Mouse (Mus musculus) ES-Bruce4 (cell line): ENCODE data around the gene Rbm39. TPM values are rescaled to one million over a fixed set of nuclear protein-coding genes. Genes with fewer than 3 reads are reported as not detected.

Experiments used
- H3K27ac ChIP-seq: 2 replicates; pipeline ENCODE4 v1.5.1; 2012; ENCODE audit warnings: low read length, inconsistent platforms; ENCODE audit not compliant: insufficient read depth
- H3K27me3 ChIP-seq: 2 replicates; pipeline ENCODE4 v1.6.1; 2012; ENCODE audit warnings: mild to moderate bottlenecking, low read length, inconsistent platforms; ENCODE audit not compliant: control insufficient read depth, poor library complexity, insufficient read depth, severe bottlenecking
- H3K36me3 ChIP-seq: 2 replicates; pipeline ENCODE4 v1.6.1; 2012; ENCODE audit warnings: inconsistent platforms, mild to moderate bottlenecking, low read length, moderate library complexity; ENCODE audit not compliant: control insufficient read depth, poor library complexity, insufficient read depth, severe bottlenecking
- H3K4me1 ChIP-seq: one replicate; pipeline ENCODE4 v1.8.1; 2011; ENCODE audit warnings: low read length; ENCODE audit not compliant: control insufficient read depth, insufficient read depth
- H3K4me3 ChIP-seq: 2 replicates; pipeline ENCODE4 v1.5.1; 2011; ENCODE audit warnings: low read depth, mild to moderate bottlenecking, low read length
- H3K9ac ChIP-seq: 2 replicates; pipeline ENCODE4 v1.6.1; 2012; ENCODE audit warnings: low read depth, mild to moderate bottlenecking, inconsistent platforms; ENCODE audit not compliant: poor library complexity, severe bottlenecking
- H3K9me3 ChIP-seq: replicated peaks from 2 replicates; pipeline ENCODE4 v1.6.1; 2012; ENCODE audit warnings: mild to moderate bottlenecking, low read length, inconsistent platforms; ENCODE audit not compliant: control insufficient read depth, poor library complexity, insufficient read depth, severe bottlenecking
- CTCF ChIP-seq: IDR thresholded peaks from one replicate; pipeline ENCODE4 v1.8.1; 2011; ENCODE audit warnings: low read depth, low read length
- EP300 ChIP-seq: IDR thresholded peaks from 2 replicates; pipeline ENCODE4 v1.6.1; 2011; ENCODE audit warnings: low read depth, low read length; ENCODE audit not compliant: insufficient read depth
- POLR2A ChIP-seq: IDR thresholded peaks from one replicate; pipeline ENCODE4 v1.8.1; 2011; ENCODE audit warnings: low read length; ENCODE audit not compliant: insufficient read depth
- polyA plus RNA-seq: library from polyadenylated mRNA; stranded (reverse); fragments of >200 nt; gene quantifications from 2 replicates; pipeline ENCODE4 v1.2.4, GENCODE M21; 2011; ENCODE audit warnings: low read depth; ENCODE audit not compliant: missing spikeins, insufficient read depth, insufficient read length

The Rbm39 gene
- polyA plus RNA-seq, result 478 and 518 TPM in 2 replicates

GRCm38 (mm10) chr2:156180094-156180821 is at the start of gene Rbm39:
Gene Rbm39, minus strand, starts transcription at chr2:156180238.
- no peaks in the 10 kb centered on the region for H3K9me3 ChIP-seq

DNA sequence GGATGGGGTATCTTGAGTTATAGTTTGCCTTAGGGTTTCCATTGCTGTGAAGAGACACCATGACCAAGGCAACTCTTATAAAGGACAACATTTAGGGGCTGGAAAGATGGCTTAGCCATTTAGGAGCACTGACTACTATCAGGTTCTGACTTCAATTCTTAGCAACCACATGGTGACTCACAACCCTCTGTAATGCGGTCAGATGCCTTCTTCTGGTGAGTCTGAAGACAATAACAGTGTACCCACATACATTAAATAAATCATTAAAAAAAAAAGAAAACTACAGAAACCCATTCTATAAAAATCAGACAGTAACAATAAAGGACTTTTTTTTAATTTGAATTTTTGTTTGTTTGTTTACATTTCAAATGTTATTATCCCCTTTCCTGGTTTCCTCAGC is 49.1 kb upstream of the Rbm39 start:
- no peak for TF ChIP-seq CTCF
- no peak for TF ChIP-seq EP300
- no peak for TF ChIP-seq POLR2A
- peaks cover 28% of the 10 kb centered on the region for H3K36me3 ChIP-seq
- no peaks in the 10 kb centered on the region for H3K4me1 ChIP-seq
- H3K9ac ChIP-seq, result no peak overlapping the region
- H3K9me3 ChIP-seq, result no peaks in the 10 kb centered on the region
- H3K27me3 ChIP-seq, result no peaks in the 10 kb centered on the region
- no peak overlapping the region for H3K27ac ChIP-seq
- H3K4me3 ChIP-seq, result no peak overlapping the region

More at GRCm38 (mm10) chr2:156180094-156180821, at the start of gene Rbm39:
- Histone ChIP-seq H3K27ac (peak within 1 kb of the TSS; percentile 74), H3K36me3 (peaks cover 32% of the 10 kb centered on the region), H3K9ac (peak within 1 kb of the TSS; percentile 97), H3K27me3 (no peaks in the 10 kb centered on the region), H3K4me3 (peak within 1 kb of the TSS; percentile 89), H3K4me1 (no peaks in the 10 kb centered on the region)
- no peak for TF ChIP-seq CTCF
- TF ChIP-seq POLR2A, result peak; percentile 65
- TF ChIP-seq EP300, result no peak

DNA sequence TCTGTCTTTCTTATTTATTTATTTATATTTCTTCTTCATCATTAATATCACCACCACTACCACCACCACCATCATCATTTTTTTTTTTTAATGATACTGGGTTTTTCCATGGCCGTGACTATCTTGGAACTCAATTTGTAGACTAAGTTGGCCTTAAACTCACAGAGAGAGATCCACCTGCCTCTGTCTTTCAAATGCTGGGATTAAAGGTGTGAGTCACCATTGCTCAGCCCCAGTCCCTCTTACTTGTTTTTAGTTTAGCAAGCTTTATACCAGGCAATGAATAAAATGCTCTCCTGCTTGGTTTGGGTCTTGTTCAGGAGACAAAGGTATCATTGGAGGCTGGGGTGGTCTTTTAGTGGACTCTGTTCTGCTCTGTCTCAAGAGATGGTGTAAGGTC is 47.7 kb upstream of the Rbm39 start:
- Histone ChIP-seq H3K9ac (no peak overlapping the region), H3K36me3 (peaks cover 36% of the 10 kb centered on the region), H3K4me1 (no peaks in the 10 kb centered on the region), H3K27ac (no peak overlapping the region), H3K4me3 (no peak overlapping the region), H3K9me3 (no peaks in the 10 kb centered on the region), H3K27me3 (no peaks in the 10 kb centered on the region)
- TF ChIP-seq EP300, result no peak
- TF ChIP-seq POLR2A, result no peak
- no peak for TF ChIP-seq CTCF

DNA sequence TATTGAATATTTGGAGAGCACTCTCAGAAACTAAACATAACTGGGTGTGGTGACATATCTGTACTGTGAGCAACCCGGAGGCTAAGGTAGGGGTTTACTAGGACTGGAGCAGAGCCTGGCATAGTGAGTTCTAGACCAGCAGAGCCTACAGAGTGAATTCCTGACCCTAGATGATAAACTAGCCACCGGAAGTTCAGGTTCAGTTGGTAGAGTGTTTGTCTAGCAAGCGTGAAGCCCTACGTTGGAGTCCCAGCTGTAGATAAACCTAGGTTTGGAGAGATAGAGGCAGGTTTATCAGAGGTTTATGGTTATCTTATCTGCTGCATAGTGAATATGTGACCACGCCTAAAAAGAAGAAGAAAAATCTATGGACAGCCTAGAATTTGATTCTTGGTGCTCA is 44.0 kb upstream of the Rbm39 start:
- no peak overlapping the region for H3K27ac ChIP-seq
- TF ChIP-seq EP300 (no peak), POLR2A (no peak), CTCF (no peak)
- no peak overlapping the region for H3K9ac ChIP-seq
- H3K4me1 ChIP-seq, result no peaks in the 10 kb centered on the region
- no peak overlapping the region for H3K4me3 ChIP-seq
- H3K9me3 ChIP-seq, result no peaks in the 10 kb centered on the region
- H3K36me3 ChIP-seq, result peaks cover 34% of the 10 kb centered on the region
- H3K27me3 ChIP-seq, result no peaks in the 10 kb centered on the region

DNA sequence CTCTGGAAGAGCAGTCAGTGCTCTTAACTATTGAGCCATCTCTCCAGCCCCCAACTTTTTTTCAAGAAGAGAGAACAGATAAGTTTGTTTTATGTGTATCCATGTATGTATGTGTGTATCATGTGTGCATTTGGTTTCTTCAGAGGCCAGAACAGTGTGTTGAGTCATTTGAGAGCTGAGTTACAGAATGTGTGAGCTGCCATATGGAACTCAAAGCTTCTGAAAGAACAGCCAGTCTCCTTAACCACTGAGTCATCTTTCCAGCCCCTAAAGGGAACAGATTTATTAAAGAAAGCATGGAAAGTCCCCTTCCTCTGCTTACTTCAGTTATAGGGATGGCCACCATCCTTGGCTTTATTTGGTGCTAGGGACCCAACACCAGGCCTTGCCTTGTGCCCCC is 42.1 kb upstream of the Rbm39 start:
- H3K27ac ChIP-seq, result no peak overlapping the region
- peaks cover 34% of the 10 kb centered on the region for H3K36me3 ChIP-seq
- no peaks in the 10 kb centered on the region for H3K9me3 ChIP-seq
- no peak overlapping the region for H3K4me3 ChIP-seq
- no peak overlapping the region for H3K9ac ChIP-seq
- no peak for TF ChIP-seq CTCF
- TF ChIP-seq EP300, result no peak
- TF ChIP-seq POLR2A, result no peak
- peaks cover 2% of the 10 kb centered on the region for H3K4me1 ChIP-seq
- H3K27me3 ChIP-seq, result no peaks in the 10 kb centered on the region

DNA sequence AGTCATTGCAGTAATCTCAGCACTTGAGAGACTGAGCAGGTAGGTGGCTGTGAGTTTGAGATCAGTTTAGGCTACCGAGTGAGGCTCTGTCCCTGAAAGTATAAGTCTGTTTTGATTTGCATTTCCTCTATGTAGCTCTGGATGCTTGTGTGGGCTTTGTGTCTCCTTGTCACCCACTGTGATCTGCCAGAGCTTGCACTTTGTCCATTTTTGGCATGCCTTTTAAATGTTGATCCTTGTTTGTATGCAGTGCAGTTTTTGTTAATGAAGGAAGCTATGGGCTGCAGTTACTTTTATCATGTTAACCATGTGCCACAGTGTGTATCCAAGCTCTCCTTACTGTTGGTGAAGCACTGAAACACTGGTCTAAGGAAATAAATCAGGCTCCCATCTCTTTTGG is 37.7 kb upstream of the Rbm39 start:
- Histone ChIP-seq H3K9me3 (peaks cover 5% of the 10 kb centered on the region; the same call in 1 of the 2 replicates), H3K27ac (peak overlapping the region; percentile 25), H3K27me3 (no peaks in the 10 kb centered on the region), H3K9ac (no peak overlapping the region), H3K4me3 (no peak overlapping the region), H3K36me3 (peaks cover 4% of the 10 kb centered on the region), H3K4me1 (peaks cover 3% of the 10 kb centered on the region)
- TF ChIP-seq POLR2A, result no peak
- no peak for TF ChIP-seq CTCF
- TF ChIP-seq EP300, result no peak
